Mouse (Mus musculus): ENCODE data around the gene Gm6482. TPM values are rescaled to one million over a fixed set of nuclear protein-coding genes. Genes with fewer than 3 reads are reported as not detected.
"Not testable (repeated sequence)": the region's sequence is repeated elsewhere in the genome, so short reads cannot be mapped to it uniquely, and the experiment has no call there.

The Gm6482 gene
- polyA plus RNA-seq (2017; shearing (Covaris generic)), result not detected

- not testable (repeated sequence) for ATAC-seq
Measured at GRCm38 (mm10) chr14:41408181-41408580, at the start of gene Gm6482. Gene Gm6482 (minus strand): TSS chr14:41408281.

GRCm38 (mm10) chr14:41453418-41453817 lies 45.3 kb upstream of the Gm6482 start, which contains the start of gene Gm7954:
Gene Gm7954 (minus strand): TSS chr14:41453518.
- not testable (repeated sequence) for ATAC-seq

GRCm38 (mm10) chr14:41425393-41426075 lies 17.5 kb upstream of the Gm6482 start:
- ATAC-seq, result not testable (repeated sequence)

GRCm38 (mm10) chr14:41424694-41425093 lies 16.6 kb upstream of the Gm6482 start:
- ATAC-seq, result not testable (repeated sequence)

- ATAC-seq, result not testable (repeated sequence)
Measured at GRCm38 (mm10) chr14:41386279-41386678, 21.8 kb downstream of the Gm6482 start, which contains the start of gene Gm7945. Gene Gm7945 (minus strand): TSS chr14:41386379.

Other genes with a start within 250 kb of the Gm6482 start
- gene Sftpd, start 223.1 kb downstream of the Gm6482 start, polyA plus RNA-seq (2017; shearing (Covaris generic)), result not detected
- gene Gm2832, start 129.5 kb downstream of the Gm6482 start, polyA plus RNA-seq (2017; shearing (Covaris generic)), result not detected
- gene Gm5798, start 59.7 kb downstream of the Gm6482 start, polyA plus RNA-seq (2017; shearing (Covaris generic)), result not detected
- gene Gm7945, start 21.9 kb downstream of the Gm6482 start, polyA plus RNA-seq (2017; shearing (Covaris generic)), result not detected
- not detected for gene Gm7954, start 45.2 kb upstream of the Gm6482 start, polyA plus RNA-seq (2017; shearing (Covaris generic))
- not detected for gene Gm3486, start 81.2 kb upstream of the Gm6482 start, polyA plus RNA-seq (2017; shearing (Covaris generic))
- not detected for gene Gm7970, start 147.3 kb upstream of the Gm6482 start, polyA plus RNA-seq (2017; shearing (Covaris generic))
- gene 1700049E17Rik2, start 164.9 kb upstream of the Gm6482 start, polyA plus RNA-seq (2017; shearing (Covaris generic)), result not detected
- gene Gm3072, start 216.3 kb upstream of the Gm6482 start, polyA plus RNA-seq (2017; shearing (Covaris generic)), result not detected
- not detected for gene Gm3676, start 238.2 kb upstream of the Gm6482 start, polyA plus RNA-seq (2017; shearing (Covaris generic))